Mouse (Mus musculus): ENCODE measurements around the gene Wdr26. TPM values are rescaled to one million over a fixed set of nuclear protein-coding genes. Genes with fewer than 3 reads are reported as not detected.

Wdr26 gene
- polyA plus RNA-seq (2012; rRNA removed), result 9.6 and 19.6 TPM in 2 replicates

DNA sequence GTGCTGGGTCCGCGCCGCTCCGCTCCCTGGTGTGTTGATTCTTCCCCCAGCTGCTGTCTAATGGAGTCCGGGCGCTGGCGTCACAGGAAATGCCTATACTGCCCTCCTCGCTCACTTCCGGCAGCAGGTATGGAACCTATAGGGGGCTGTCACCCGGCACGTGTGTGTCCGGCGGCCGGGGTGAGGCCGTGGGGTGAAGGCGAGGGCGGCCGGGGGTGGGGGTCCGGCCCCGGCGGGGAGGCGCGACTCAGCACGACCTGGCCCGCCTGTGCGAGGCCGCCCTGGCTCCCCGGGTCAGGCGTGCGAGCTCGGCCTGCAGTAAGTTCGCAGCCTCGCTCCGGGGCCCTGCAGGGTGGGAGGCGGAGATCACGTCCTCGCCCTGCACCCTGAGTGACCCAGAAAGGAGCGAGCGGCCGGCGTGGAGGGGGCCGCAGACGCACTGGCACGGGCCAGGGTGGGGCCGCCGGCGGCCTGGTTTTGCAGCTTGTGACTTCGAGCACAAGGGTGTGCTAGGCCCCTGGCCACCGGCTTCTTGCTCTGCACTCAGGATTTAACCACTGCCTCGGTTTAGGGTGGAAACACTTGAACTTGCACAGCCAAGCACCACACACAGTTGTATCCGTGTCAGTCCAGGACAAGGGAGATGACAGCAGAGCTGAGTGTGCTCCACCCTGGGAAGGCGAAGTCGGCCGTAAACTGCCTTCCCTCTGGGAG, at the start of gene Wdr26:
Wdr26 (minus strand) TSS at position 82 of the 714 bp plus-strand sequence.
- Histone ChIP-seq H3K4me1 (ENCODE audit: control insufficient read depth, insufficient read depth, insufficient read length, low read length) (peaks cover 9% of the 10 kb centered on the region; the same call in 1 of the 2 replicates), H3K27me3 (ENCODE audit: control insufficient read depth, insufficient read depth, low read length) (no peaks in the 10 kb centered on the region), H3K27ac (ENCODE audit: insufficient read depth, low read depth, low read length) (peak within 1 kb of the TSS; percentile 68), H3K4me3 (ENCODE audit: low read depth, low read length) (peak within 1 kb of the TSS; percentile 100), H3K36me3 (ENCODE audit: control insufficient read depth, insufficient read depth, low read length) (peaks cover 5% of the 10 kb centered on the region)
- whole genome bisulfite sequencing, result under 1% methylated on average over 54 of the region's 54 CpGs
- TF ChIP-seq CTCF (IDR thresholded peaks at IDR 0.05; ENCODE audit: extremely low read depth, insufficient read length, insufficient replicate concordance, low read depth, low read length) (no peak), POLR2A (IDR thresholded peaks at IDR 0.05; ENCODE audit: low read depth, low read length) (peak; percentile 76)

DNA sequence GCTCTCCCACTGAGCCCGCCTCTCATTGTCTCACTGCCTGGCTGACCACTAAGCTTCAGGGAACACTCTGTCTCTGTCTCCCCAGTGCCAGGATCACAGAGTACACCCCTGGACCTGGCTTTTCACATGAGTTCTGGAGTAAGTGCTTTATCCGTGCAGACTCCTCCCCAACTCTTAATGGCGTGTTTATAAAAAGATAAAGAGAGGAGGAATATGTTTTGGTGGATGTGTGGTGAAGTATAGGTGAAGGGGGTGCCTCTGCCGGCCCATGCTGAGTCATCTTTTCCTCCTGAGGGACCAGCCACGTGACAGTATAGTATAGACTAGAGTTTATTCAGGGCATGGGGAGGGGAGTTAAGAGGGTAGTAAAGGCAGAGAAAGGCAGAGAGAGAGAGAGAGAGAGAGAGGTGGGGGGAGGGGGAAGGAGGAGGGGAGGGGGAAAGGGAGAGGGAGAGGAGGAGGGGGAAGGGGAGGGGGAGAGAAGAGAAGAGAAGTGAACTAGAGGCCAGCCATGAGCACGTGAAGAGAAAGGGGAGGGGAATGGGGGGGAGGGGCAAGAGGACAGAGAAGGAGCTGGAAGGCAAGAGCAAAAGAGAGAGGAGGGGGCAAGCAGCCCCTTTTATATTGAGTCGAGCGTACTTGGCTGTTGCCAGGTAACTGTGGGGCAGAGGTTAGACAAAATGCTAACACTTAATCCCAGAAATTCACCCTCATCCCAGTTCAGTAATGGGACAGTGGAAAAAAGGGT, 49.3 kb upstream of the Wdr26 start:
- no peaks in the 10 kb centered on the region for H3K27me3 ChIP-seq (ENCODE audit: control insufficient read depth, insufficient read depth, low read length)
- H3K4me3 ChIP-seq (ENCODE audit: low read depth, low read length), result no peak overlapping the region
- H3K36me3 ChIP-seq (ENCODE audit: control insufficient read depth, insufficient read depth, low read length), result no peaks in the 10 kb centered on the region
- TF ChIP-seq POLR2A (IDR thresholded peaks at IDR 0.05; ENCODE audit: low read depth, low read length), result no peak
- TF ChIP-seq CTCF (IDR thresholded peaks at IDR 0.05; ENCODE audit: extremely low read depth, insufficient read length, insufficient replicate concordance, low read depth, low read length), result no peak
- WGBS, result 37% methylated on average over 8 of the region's 8 CpGs
- peaks cover 25% of the 10 kb centered on the region for H3K4me1 ChIP-seq (ENCODE audit: control insufficient read depth, insufficient read depth, insufficient read length, low read length)
- no peak overlapping the region for H3K27ac ChIP-seq (ENCODE audit: insufficient read depth, low read depth, low read length)

GRCm38 (mm10) chr1:181260422-181260821, 48.6 kb upstream of the Wdr26 start:
- H3K4me3 ChIP-seq (ENCODE audit: low read depth, low read length), result no peak overlapping the region
- H3K27me3 ChIP-seq (ENCODE audit: control insufficient read depth, insufficient read depth, low read length), result no peaks in the 10 kb centered on the region
- H3K4me1 ChIP-seq (ENCODE audit: control insufficient read depth, insufficient read depth, insufficient read length, low read length), result peaks cover 27% of the 10 kb centered on the region
- H3K27ac ChIP-seq (ENCODE audit: insufficient read depth, low read depth, low read length), result no peak overlapping the region
- no peaks in the 10 kb centered on the region for H3K36me3 ChIP-seq (ENCODE audit: control insufficient read depth, insufficient read depth, low read length)
- TF ChIP-seq POLR2A (IDR thresholded peaks at IDR 0.05; ENCODE audit: low read depth, low read length) (no peak), CTCF (IDR thresholded peaks at IDR 0.05; ENCODE audit: extremely low read depth, insufficient read length, insufficient replicate concordance, low read depth, low read length) (no peak)
- 88% methylated on average over 10 of the region's 10 CpGs for WGBS

GRCm38 (mm10) chr1:181259626-181260410, 48.0 kb upstream of the Wdr26 start:
- no peak for TF ChIP-seq CTCF (IDR thresholded peaks at IDR 0.05; ENCODE audit: extremely low read depth, insufficient read length, insufficient replicate concordance, low read depth, low read length)
- TF ChIP-seq POLR2A (IDR thresholded peaks at IDR 0.05; ENCODE audit: low read depth, low read length), result no peak
- Histone ChIP-seq H3K4me1 (ENCODE audit: control insufficient read depth, insufficient read depth, insufficient read length, low read length) (peaks cover 27% of the 10 kb centered on the region), H3K36me3 (ENCODE audit: control insufficient read depth, insufficient read depth, low read length) (no peaks in the 10 kb centered on the region), H3K27me3 (ENCODE audit: control insufficient read depth, insufficient read depth, low read length) (no peaks in the 10 kb centered on the region), H3K27ac (ENCODE audit: insufficient read depth, low read depth, low read length) (no peak overlapping the region), H3K4me3 (ENCODE audit: low read depth, low read length) (no peak overlapping the region)
- WGBS, result 54% methylated on average over 11 of the region's 11 CpGs

- no peaks in the 10 kb centered on the region for H3K27me3 ChIP-seq (ENCODE audit: control insufficient read depth, insufficient read depth, low read length)
- peaks cover 27% of the 10 kb centered on the region for H3K4me1 ChIP-seq (ENCODE audit: control insufficient read depth, insufficient read depth, insufficient read length, low read length)
- WGBS, result 56% methylated on average over 5 of the region's 5 CpGs
- H3K36me3 ChIP-seq (ENCODE audit: control insufficient read depth, insufficient read depth, low read length), result no peaks in the 10 kb centered on the region
- TF ChIP-seq POLR2A (IDR thresholded peaks at IDR 0.05; ENCODE audit: low read depth, low read length), result no peak
- TF ChIP-seq CTCF (IDR thresholded peaks at IDR 0.05; ENCODE audit: extremely low read depth, insufficient read length, insufficient replicate concordance, low read depth, low read length), result no peak
- no peak overlapping the region for H3K4me3 ChIP-seq (ENCODE audit: low read depth, low read length)
- no peak overlapping the region for H3K27ac ChIP-seq (ENCODE audit: insufficient read depth, low read depth, low read length)
Observed at GRCm38 (mm10) chr1:181259056-181259455, 47.3 kb upstream of the Wdr26 start.

- Histone ChIP-seq H3K4me1 (ENCODE audit: control insufficient read depth, insufficient read depth, insufficient read length, low read length) (peaks cover 27% of the 10 kb centered on the region), H3K27me3 (ENCODE audit: control insufficient read depth, insufficient read depth, low read length) (no peaks in the 10 kb centered on the region), H3K36me3 (ENCODE audit: control insufficient read depth, insufficient read depth, low read length) (no peaks in the 10 kb centered on the region), H3K4me3 (ENCODE audit: low read depth, low read length) (no peak overlapping the region), H3K27ac (ENCODE audit: insufficient read depth, low read depth, low read length) (peak overlapping the region; percentile 48)
- 49% methylated on average over 5 of the region's 5 CpGs for WGBS
- TF ChIP-seq POLR2A (IDR thresholded peaks at IDR 0.05; ENCODE audit: low read depth, low read length) (no peak), CTCF (IDR thresholded peaks at IDR 0.05; ENCODE audit: extremely low read depth, insufficient read length, insufficient replicate concordance, low read depth, low read length) (no peak)
Observed at GRCm38 (mm10) chr1:181258616-181259015, 46.8 kb upstream of the Wdr26 start.
